Mouse (Mus musculus): Measurements from ENCODE around the gene Dok3. TPM values are rescaled to one million over a fixed set of nuclear protein-coding genes. Genes with fewer than 3 reads are reported as not detected.

Dok3 gene
- total RNA-seq, 2 experiments from 2014 or later: 0.77 to 1.5 TPM

- peak; percentile 88 for DNase-seq
- intact Hi-C loops (cut with DNase I): loop anchor here (2.0 kb wide), 2 partner anchors 18 to 62 kb away; no protein-coding TSS in a partner anchor
- Histone ChIP-seq H3K27ac (peak overlapping the region; percentile 99), H3K4me3 (peak overlapping the region; percentile 81)
- TF ChIP-seq CTCF (IDR thresholded peaks at IDR 0.05): no peak
Measured at GRCm38 (mm10) chr13:55512379-55513031, 16.6 kb downstream of the Dok3 start.

DNA sequence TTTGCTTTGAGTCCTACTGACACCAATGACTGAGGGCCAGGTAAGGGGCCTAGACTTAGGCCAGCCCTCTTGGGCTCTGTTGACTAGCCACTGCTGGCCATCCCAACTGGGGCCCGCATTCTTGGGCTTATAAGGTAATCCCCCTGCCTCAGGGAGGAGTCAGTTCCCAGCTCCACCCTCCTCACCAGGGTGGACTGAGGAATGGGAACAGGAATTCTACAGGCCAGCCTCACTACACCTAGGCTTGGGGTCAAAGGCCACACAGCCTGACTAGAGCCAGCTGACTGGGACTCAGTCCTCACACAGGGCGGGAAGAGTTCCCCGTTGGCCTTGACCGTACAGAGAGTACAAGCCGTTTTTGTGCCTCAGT, 17.6 kb downstream of the Dok3 start:
- Histone ChIP-seq H3K4me3 (peak overlapping the region; percentile 81), H3K27ac (peak overlapping the region; percentile 99)
- DNase-seq: peak; percentile 39
- intact Hi-C loops (cut with DNase I): no loop called here
- no peak for TF ChIP-seq CTCF (IDR thresholded peaks at IDR 0.05)

- intact Hi-C loops (cut with DNase I): no loop called here
- peak; percentile 91 for DNase-seq
- Histone ChIP-seq H3K27ac (peak overlapping the region; percentile 99), H3K4me3 (peak overlapping the region; percentile 81)
- TF ChIP-seq CTCF (IDR thresholded peaks at IDR 0.05): peak; percentile 38; the same call in 1 of the 2 replicates
Measured at GRCm38 (mm10) chr13:55510668-55511491, 18.2 kb downstream of the Dok3 start.

GRCm38 (mm10) chr13:55510332-55510667, 18.8 kb downstream of the Dok3 start:
- intact Hi-C loops (cut with DNase I): no loop called here
- no peak for DNase-seq
- Histone ChIP-seq H3K4me3 (peak overlapping the region; percentile 81), H3K27ac (peak overlapping the region; percentile 99)
- TF ChIP-seq CTCF (IDR thresholded peaks at IDR 0.05): no peak

DNA sequence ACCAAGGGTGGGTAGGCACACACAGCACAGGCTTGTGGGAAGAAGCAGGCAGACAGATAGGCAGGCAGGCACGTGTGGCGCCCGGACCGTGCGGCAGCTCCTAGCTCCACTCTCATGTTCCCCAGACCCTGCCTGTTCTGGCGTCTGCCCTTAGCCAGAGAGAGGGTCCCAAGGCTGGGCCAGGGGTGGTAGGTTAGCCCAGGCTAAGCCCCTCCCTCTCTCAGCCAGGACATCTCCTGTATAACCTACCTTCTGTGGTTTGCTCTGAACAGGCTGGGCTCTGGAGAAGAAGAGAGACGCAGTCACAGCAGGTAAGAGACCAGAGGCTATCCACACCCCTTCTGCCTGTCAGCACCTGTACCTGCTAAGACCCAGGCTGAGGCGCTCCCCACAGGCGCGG, 20.6 kb downstream of the Dok3 start:
- DNase-seq: no peak
- intact Hi-C loops (cut with DNase I): no loop called here
- Histone ChIP-seq H3K27ac (peak overlapping the region; percentile 99; the same call in 1 of the 2 replicates), H3K4me3 (peak overlapping the region; percentile 81)
- no peak for TF ChIP-seq CTCF (IDR thresholded peaks at IDR 0.05)

- peak overlapping the region; percentile 81 for H3K4me3 ChIP-seq
- intact Hi-C loops (cut with DNase I): no loop called here
- peak overlapping the region; percentile 78 for H3K27ac ChIP-seq
- no peak for DNase-seq
- 0 out of 2 replicates have a peak, but pooled peaks have one; percentile 1 for TF ChIP-seq CTCF (IDR thresholded peaks at IDR 0.05)
Measured at GRCm38 (mm10) chr13:55507877-55508276, 21.2 kb downstream of the Dok3 start.

- peak; percentile 89 for DNase-seq
- intact Hi-C loops (cut with DNase I): no loop called here
Measured at GRCm38 (mm10) chr13:55506697-55507096, 22.4 kb downstream of the Dok3 start.

DNA sequence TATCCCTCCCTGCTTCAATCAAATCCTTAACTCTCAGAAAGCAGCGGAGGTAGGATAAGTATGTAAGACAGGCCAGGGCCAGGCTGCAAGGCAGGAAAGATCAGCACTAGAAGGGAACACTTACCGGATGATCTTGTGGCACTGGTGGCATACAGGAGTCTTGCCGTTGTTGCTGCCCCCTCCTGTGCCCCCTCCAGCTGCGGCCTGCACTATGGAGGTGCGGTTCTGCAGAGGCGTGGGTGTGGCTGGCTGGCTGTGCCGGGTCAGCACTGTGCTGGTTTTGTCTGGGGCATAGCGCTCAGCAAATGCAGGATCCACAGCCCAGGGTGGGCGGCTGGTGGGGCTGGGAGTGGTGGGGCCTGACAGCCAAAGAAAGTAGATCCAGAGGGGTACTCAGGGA, 23.3 kb downstream of the Dok3 start:
- DNase-seq: no peak
- no peak for TF ChIP-seq CTCF (IDR thresholded peaks at IDR 0.05)
- Histone ChIP-seq H3K27ac (peak overlapping the region; percentile 78), H3K4me3 (peak overlapping the region; percentile 5)
- intact Hi-C loops (cut with DNase I): no loop called here

More at GRCm38 (mm10) chr13:55506697-55507096, 22.4 kb downstream of the Dok3 start:
- H3K4me3 ChIP-seq: peak overlapping the region; percentile 81
- no peak for TF ChIP-seq CTCF (IDR thresholded peaks at IDR 0.05)
- peak overlapping the region; percentile 78 for H3K27ac ChIP-seq

- Histone ChIP-seq H3K4me3 (no peak overlapping the region), H3K27ac (no peak overlapping the region)
- DNase-seq: no peak
- intact Hi-C loops (cut with DNase I): no loop called here
- TF ChIP-seq CTCF (IDR thresholded peaks at IDR 0.05): no peak
Measured at GRCm38 (mm10) chr13:55504390-55504789, 24.7 kb downstream of the Dok3 start.

- intact Hi-C loops (cut with DNase I): no loop called here
- DNase-seq: no peak
- no peak overlapping the region for H3K4me3 ChIP-seq
- H3K27ac ChIP-seq: no peak overlapping the region
- no peak for TF ChIP-seq CTCF (IDR thresholded peaks at IDR 0.05)
Measured at GRCm38 (mm10) chr13:55502405-55502804, 26.7 kb downstream of the Dok3 start.

DNA sequence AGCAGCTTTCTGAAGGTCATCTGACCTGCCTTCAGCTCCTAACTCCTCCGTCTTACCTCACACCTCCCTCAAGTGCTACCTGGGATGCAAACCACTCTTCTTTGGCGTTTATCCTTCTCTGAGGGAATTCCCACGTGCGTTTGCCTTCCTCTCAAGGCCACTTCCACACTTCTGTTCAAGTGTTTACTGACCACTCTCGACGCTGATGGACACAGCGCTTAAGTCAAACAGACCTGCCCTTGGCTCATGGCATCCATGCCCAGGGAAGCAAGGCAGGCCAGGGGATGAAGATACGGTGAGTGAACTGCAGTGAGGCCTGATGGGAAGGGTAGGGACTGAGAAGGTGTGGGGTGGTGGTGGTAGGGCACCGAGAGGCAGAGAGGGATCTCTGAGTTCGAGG, 28.5 kb downstream of the Dok3 start:
- intact Hi-C loops (cut with DNase I): no loop called here
- Histone ChIP-seq H3K4me3 (no peak overlapping the region), H3K27ac (no peak overlapping the region)
- no peak for DNase-seq
- no peak for TF ChIP-seq CTCF (IDR thresholded peaks at IDR 0.05)

GRCm38 (mm10) chr13:55498906-55499305, 30.2 kb downstream of the Dok3 start:
- no peak overlapping the region for H3K4me3 ChIP-seq
- DNase-seq: no peak
- TF ChIP-seq CTCF (IDR thresholded peaks at IDR 0.05): no peak
- H3K27ac ChIP-seq: no peak overlapping the region
- intact Hi-C loops (cut with DNase I): no loop called here

- peak; percentile 71 for DNase-seq
- intact Hi-C loops (cut with DNase I): no loop called here
- no peak for TF ChIP-seq CTCF (IDR thresholded peaks at IDR 0.05)
- no peak overlapping the region for H3K4me3 ChIP-seq
- H3K27ac ChIP-seq: peak overlapping the region; percentile 78
Measured at GRCm38 (mm10) chr13:55496661-55497060, 32.4 kb downstream of the Dok3 start.
